Mouse (Mus musculus) myocyte (in vitro differentiated cells): Measurements from ENCODE around the gene Atpaf1.

Source experiments
- CEBPB ChIP-seq: IDR thresholded peaks from 2 replicates; pipeline ENCODE4 v1.6.1; 2011; ENCODE audit warnings: mild to moderate bottlenecking, moderate library complexity; ENCODE audit not compliant: poor library complexity, insufficient read depth, severe bottlenecking
- E2F4 ChIP-seq: IDR thresholded peaks from one replicate; pipeline ENCODE4 v1.6.1; 2011; ENCODE audit warnings: mild to moderate bottlenecking, control low read depth, moderate library complexity; ENCODE audit not compliant: insufficient read depth
- MAX ChIP-seq: IDR thresholded peaks from one replicate; pipeline ENCODE4 v1.6.1; 2011; ENCODE audit warnings: low read depth, mild to moderate bottlenecking, control low read depth
- MYOD1 ChIP-seq, 3 experiments: IDR thresholded peaks; one replicate each; pipeline ENCODE4 v1.6.1; 2011; ENCODE audit warnings: control low read depth in 2 of 3, low read depth in 2 of 3, mild to moderate bottlenecking in 2 of 3, moderate library complexity in 1 of 3; ENCODE audit not compliant: insufficient read length in 2 of 3, control insufficient read depth in 1 of 3
- MYOG ChIP-seq, 3 experiments: IDR thresholded peaks; one replicate each; pipeline ENCODE4 v1.6.1; 2011; ENCODE audit warnings: control low read depth in 2 of 3, low read depth in 2 of 3, mild to moderate bottlenecking in 2 of 3; ENCODE audit not compliant: insufficient read length in 2 of 3, control insufficient read depth in 1 of 3, insufficient read depth in 1 of 3
- POLR2A ChIP-seq: IDR thresholded peaks from one replicate; pipeline ENCODE4 v1.6.1; 2011; ENCODE audit warnings: low read depth, mild to moderate bottlenecking, control low read depth, moderate library complexity; ENCODE audit not compliant: insufficient read length
- USF1 ChIP-seq: IDR thresholded peaks from one replicate; pipeline ENCODE4 v1.6.1; 2011; ENCODE audit warnings: low read depth, mild to moderate bottlenecking, control low read depth, moderate library complexity

DNA sequence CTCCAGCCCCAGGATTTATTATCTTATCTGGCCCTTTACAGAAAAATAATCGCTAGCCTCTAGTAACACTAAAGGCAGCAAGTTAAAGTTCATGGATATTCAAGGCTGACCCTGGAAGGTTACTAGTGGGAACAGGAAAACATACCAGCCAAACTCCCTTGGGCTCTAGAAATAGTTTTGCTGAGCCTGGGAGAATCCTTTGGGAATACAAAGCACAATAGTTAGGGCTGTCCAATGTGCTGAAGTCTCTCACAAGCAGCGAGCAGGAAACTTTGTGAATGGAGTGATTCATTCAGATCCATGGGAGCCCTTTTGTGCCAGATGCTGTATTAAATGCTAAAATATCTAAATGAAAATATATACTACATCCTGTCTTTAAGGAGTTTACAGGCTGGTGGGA is 62.0 kb downstream of the Atpaf1 start:
- no peak for TF ChIP-seq USF1
- no peak for TF ChIP-seq POLR2A
- no peak for TF ChIP-seq MAX
- no peak for TF ChIP-seq CEBPB
- no peak for TF ChIP-seq E2F4
- no peak for TF ChIP-seq MYOD1 (IDR thresholded peaks at IDR 0.05; ENCODE audit: control insufficient read depth in 1 of 3, insufficient read length in 2 of 3, low read depth in 2 of 3)
- TF ChIP-seq MYOG (IDR thresholded peaks at IDR 0.05; ENCODE audit: control insufficient read depth in 1 of 3, insufficient read depth in 1 of 3, insufficient read length in 2 of 3, low read depth in 2 of 3) = no peak
